Mouse (Mus musculus) heart, embryonic 10.5 days (tissue): ENCODE measurements around the gene Ilkap. TPM values are rescaled to one million over a fixed set of nuclear protein-coding genes. Genes with fewer than 3 reads are reported as not detected.

Experiments used
- DNase-seq: peaks from one replicate; pipeline ENCODE4 v3.0.0-alpha.2; 2017; ENCODE audit warnings: low spot score
- H3K27ac ChIP-seq: fragments of 300-500 bp; sonication (generic); 2 replicates; pipeline ENCODE4 v1.5.1; 2016; ENCODE audit warnings: mild to moderate bottlenecking
- H3K27me3 ChIP-seq: fragments of 300-500 bp; sonication (generic); 2 replicates; pipeline ENCODE4 v1.6.1; 2016; ENCODE audit warnings: mild to moderate bottlenecking; ENCODE audit not compliant: poor library complexity, insufficient read depth, severe bottlenecking
- H3K36me3 ChIP-seq: fragments of 300-500 bp; sonication (generic); 2 replicates; pipeline ENCODE4 v1.6.1; 2016; ENCODE audit warnings: mild to moderate bottlenecking, moderate library complexity
- H3K4me1 ChIP-seq: fragments of 300-500 bp; sonication (generic); 2 replicates; pipeline ENCODE4 v1.6.1; 2016; ENCODE audit warnings: mild to moderate bottlenecking
- H3K4me3 ChIP-seq: fragments of 300-500 bp; sonication (generic); 2 replicates; pipeline ENCODE4 v1.5.1; 2016; ENCODE audit warnings: mild to moderate bottlenecking, moderate library complexity
- H3K9me3 ChIP-seq: fragments of 300-500 bp; sonication (generic); 2 replicates; pipeline ENCODE4 v1.6.1; 2016; ENCODE audit warnings: mild to moderate bottlenecking, moderate library complexity
- WGBS: fragments of 180-500 bp; shearing (Covaris S2); methylation state at CpG from one replicate; pipeline ENCODE4 v1.1.7; 2016; 5-methylcytosine and 5-hydroxymethylcytosine counted together
- polyA plus RNA-seq: library from polyadenylated mRNA; unstranded; fragments of >200 nt; fragmentation: Nextera tagmentation; extraction: Ambion mirVana; gene quantifications from 2 replicates; pipeline ENCODE4 v1.2.1, GENCODE M21; 2016

Ilkap gene
- polyA plus RNA-seq, 1 experiment from 2014 or later = 152 TPM

- Histone ChIP-seq H3K27me3 (0 out of 2 replicates have a peak, but pooled peaks cover 3% of the 10 kb centered on the region), H3K4me1 (peaks cover 43% of the 10 kb centered on the region), H3K9me3 (no peaks in the 10 kb centered on the region), H3K36me3 (peaks cover 5% of the 10 kb centered on the region; the same call in 1 of the 2 replicates), H3K4me3 (peak overlapping the region; percentile 75), H3K27ac (peak overlapping the region; percentile 92)
- DNase-seq = peak; percentile 99
- under 1% methylated on average over 34 of the region's 34 CpGs for WGBS
Measured at GRCm38 (mm10) chr1:91413030-91413506, 14.5 kb upstream of the Ilkap start.

- H3K9me3 ChIP-seq = no peaks in the 10 kb centered on the region
- H3K36me3 ChIP-seq = no peaks in the 10 kb centered on the region; the same call in 1 of the 2 replicates
- H3K27ac ChIP-seq = peak overlapping the region; percentile 92
- peaks cover 41% of the 10 kb centered on the region for H3K4me1 ChIP-seq
- WGBS = 5% methylated on average over 65 of the region's 65 CpGs
- 0 out of 2 replicates have a peak, but pooled peaks cover 3% of the 10 kb centered on the region for H3K27me3 ChIP-seq
- peak overlapping the region; percentile 75 for H3K4me3 ChIP-seq
- DNase-seq = peak; percentile 81
Measured at GRCm38 (mm10) chr1:91412286-91413029, 13.8 kb upstream of the Ilkap start.

GRCm38 (mm10) chr1:91411631-91412285, 13.1 kb upstream of the Ilkap start:
- Histone ChIP-seq H3K27ac (peak overlapping the region; percentile 92; the same call in 1 of the 2 replicates), H3K36me3 (no peaks in the 10 kb centered on the region; the same call in 1 of the 2 replicates), H3K27me3 (peaks cover 2% of the 10 kb centered on the region; the same call in 1 of the 2 replicates), H3K4me3 (peak overlapping the region; percentile 75), H3K9me3 (no peaks in the 10 kb centered on the region), H3K4me1 (peaks cover 36% of the 10 kb centered on the region)
- 67% methylated on average over 8 of the region's 8 CpGs for WGBS
- no peak for DNase-seq

GRCm38 (mm10) chr1:91407819-91408218, 9.2 kb upstream of the Ilkap start:
- DNase-seq = no peak
- Histone ChIP-seq H3K4me1 (peaks cover 20% of the 10 kb centered on the region), H3K9me3 (no peaks in the 10 kb centered on the region), H3K27me3 (peaks cover 29% of the 10 kb centered on the region), H3K36me3 (no peaks in the 10 kb centered on the region; the same call in 1 of the 2 replicates), H3K27ac (no peak overlapping the region), H3K4me3 (no peak overlapping the region)
- 66% methylated on average over 4 of the region's 4 CpGs for WGBS

DNA sequence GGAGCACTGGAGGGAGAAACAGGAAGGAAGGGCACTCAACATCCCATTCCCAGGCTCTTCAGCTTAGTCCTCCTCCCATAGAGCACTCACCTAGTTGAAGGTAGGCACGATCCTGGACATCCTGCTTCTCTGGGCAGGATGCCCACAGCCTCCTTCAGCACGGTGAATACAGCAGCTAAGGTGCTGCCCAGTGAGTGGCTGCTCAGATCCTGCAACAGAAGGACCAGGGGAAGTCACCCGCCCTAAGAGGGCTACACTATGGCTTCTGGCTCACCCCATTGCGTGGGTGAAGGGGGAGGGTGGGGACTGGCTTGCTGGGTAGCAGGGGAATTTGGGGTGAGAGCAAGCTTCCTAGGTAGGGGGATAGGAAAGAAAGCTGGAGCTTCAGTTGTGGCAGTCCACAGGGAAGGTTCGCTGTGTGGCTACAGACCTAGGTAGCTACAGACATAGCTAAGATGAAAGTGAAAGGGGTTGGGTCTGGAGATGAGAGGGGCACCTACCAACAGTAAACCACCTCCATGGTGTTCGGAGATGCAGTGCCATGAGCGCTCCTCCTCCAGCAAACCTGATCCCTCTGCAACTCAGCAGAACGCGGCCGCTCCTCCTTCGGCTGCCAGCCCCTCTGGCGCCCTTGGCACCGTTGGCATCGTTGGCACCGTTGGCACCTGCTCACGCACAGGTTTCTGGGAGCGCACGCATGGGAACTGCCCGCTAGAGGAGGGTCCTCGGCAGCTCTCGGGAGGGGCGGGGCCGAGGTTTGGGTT, 7.0 kb upstream of the Ilkap start:
- Histone ChIP-seq H3K36me3 (no peaks in the 10 kb centered on the region), H3K27me3 (peaks cover 33% of the 10 kb centered on the region), H3K4me3 (no peak overlapping the region), H3K9me3 (no peaks in the 10 kb centered on the region), H3K4me1 (peaks cover 6% of the 10 kb centered on the region; the same call in 1 of the 2 replicates), H3K27ac (no peak overlapping the region)
- no peak for DNase-seq
- WGBS = 43% methylated on average over 23 of the region's 23 CpGs

GRCm38 (mm10) chr1:91404976-91405375, 6.4 kb upstream of the Ilkap start:
- no peaks in the 10 kb centered on the region for H3K36me3 ChIP-seq
- no peak overlapping the region for H3K27ac ChIP-seq
- no peak for DNase-seq
- no peak overlapping the region for H3K4me3 ChIP-seq
- H3K4me1 ChIP-seq = peaks cover 6% of the 10 kb centered on the region; the same call in 1 of the 2 replicates
- peaks cover 33% of the 10 kb centered on the region for H3K27me3 ChIP-seq
- H3K9me3 ChIP-seq = no peaks in the 10 kb centered on the region
- WGBS = 13% methylated on average over 1 of the region's 1 CpGs

GRCm38 (mm10) chr1:91397927-91398259, 722 bp downstream of the Ilkap start:
- peaks cover 12% of the 10 kb centered on the region for H3K4me1 ChIP-seq
- peak overlapping the region; percentile 95 for H3K27ac ChIP-seq
- H3K36me3 ChIP-seq = peaks cover 27% of the 10 kb centered on the region
- DNase-seq = no peak
- no peaks in the 10 kb centered on the region for H3K9me3 ChIP-seq
- H3K27me3 ChIP-seq = 0 out of 2 replicates have a peak, but pooled peaks cover 4% of the 10 kb centered on the region
- WGBS = under 1% methylated on average over 12 of the region's 12 CpGs
- peak overlapping the region; percentile 86 for H3K4me3 ChIP-seq

- WGBS = 95% methylated on average over 5 of the region's 5 CpGs
- no peak for DNase-seq
- peaks cover 89% of the 10 kb centered on the region for H3K36me3 ChIP-seq
- H3K27ac ChIP-seq = no peak overlapping the region
- H3K4me3 ChIP-seq = no peak overlapping the region
- no peaks in the 10 kb centered on the region for H3K27me3 ChIP-seq
- no peaks in the 10 kb centered on the region for H3K4me1 ChIP-seq
- no peaks in the 10 kb centered on the region for H3K9me3 ChIP-seq
Measured at GRCm38 (mm10) chr1:91390369-91390768, 8.2 kb downstream of the Ilkap start.

DNA sequence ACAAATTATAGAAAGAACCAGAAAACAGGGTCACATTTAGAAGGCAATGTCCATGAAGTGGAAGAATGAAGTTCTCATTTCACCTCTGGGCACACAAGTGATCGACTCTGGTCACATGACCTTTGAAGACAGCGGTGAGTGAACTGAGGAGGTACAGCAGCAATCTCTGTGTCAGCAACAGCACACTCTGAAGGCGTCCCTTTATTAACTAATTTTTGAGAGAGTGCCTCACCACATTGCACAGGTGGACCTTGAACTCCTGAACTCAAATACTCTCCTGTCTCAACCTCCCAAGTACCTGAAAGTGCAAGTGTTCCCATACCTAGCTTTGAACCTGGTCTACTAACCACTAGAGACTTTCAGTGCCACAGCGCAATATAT, 17.5 kb downstream of the Ilkap start:
- no peaks in the 10 kb centered on the region for H3K9me3 ChIP-seq
- H3K4me3 ChIP-seq = no peak overlapping the region
- no peak for DNase-seq
- no peaks in the 10 kb centered on the region for H3K27me3 ChIP-seq
- WGBS = 92% methylated on average over 4 of the region's 4 CpGs
- H3K4me1 ChIP-seq = peaks cover 21% of the 10 kb centered on the region
- peaks cover 95% of the 10 kb centered on the region for H3K36me3 ChIP-seq
- H3K27ac ChIP-seq = no peak overlapping the region

- H3K27ac ChIP-seq = 0 out of 2 replicates have a peak overlapping the region, but pooled peaks have one; percentile 36
- no peaks in the 10 kb centered on the region for H3K9me3 ChIP-seq
- 62% methylated on average over 7 of the region's 7 CpGs for WGBS
- H3K4me3 ChIP-seq = no peak overlapping the region
- peak; percentile 86 for DNase-seq
- no peaks in the 10 kb centered on the region for H3K27me3 ChIP-seq
- peaks cover 95% of the 10 kb centered on the region for H3K36me3 ChIP-seq
- peaks cover 21% of the 10 kb centered on the region for H3K4me1 ChIP-seq
Measured at GRCm38 (mm10) chr1:91380453-91381090, 18.0 kb downstream of the Ilkap start.

GRCm38 (mm10) chr1:91373414-91373835, 25.2 kb downstream of the Ilkap start:
- no peaks in the 10 kb centered on the region for H3K9me3 ChIP-seq
- peaks cover 92% of the 10 kb centered on the region for H3K36me3 ChIP-seq
- WGBS = 87% methylated on average over 6 of the region's 6 CpGs
- H3K27ac ChIP-seq = no peak overlapping the region
- peaks cover 3% of the 10 kb centered on the region; the same call in 1 of the 2 replicates for H3K27me3 ChIP-seq
- H3K4me3 ChIP-seq = no peak overlapping the region
- no peak for DNase-seq
- peaks cover 10% of the 10 kb centered on the region; the same call in 1 of the 2 replicates for H3K4me1 ChIP-seq

GRCm38 (mm10) chr1:91370055-91370454, 28.6 kb downstream of the Ilkap start:
- Histone ChIP-seq H3K4me1 (peaks cover 20% of the 10 kb centered on the region), H3K27ac (no peak overlapping the region), H3K9me3 (no peaks in the 10 kb centered on the region), H3K27me3 (peaks cover 23% of the 10 kb centered on the region), H3K36me3 (peaks cover 58% of the 10 kb centered on the region), H3K4me3 (no peak overlapping the region)
- DNase-seq = no peak
- WGBS = 85% methylated on average over 23 of the region's 23 CpGs
